Mouse (Mus musculus) spleen, postnatal 36 days (tissue): ENCODE data around the gene Eno2.
"Not testable (repeated sequence)": the region's sequence is repeated elsewhere in the genome, so short reads cannot be mapped to it uniquely, and the experiment has no call there.

Experiments
- DNase-seq, 2 experiments: peaks; one replicate each; pipeline ENCODE4 v3.0.0; 2022; ENCODE audit warnings: low spot score in 2 of 2, mixed read lengths in 1 of 2

The Eno2 gene

DNA sequence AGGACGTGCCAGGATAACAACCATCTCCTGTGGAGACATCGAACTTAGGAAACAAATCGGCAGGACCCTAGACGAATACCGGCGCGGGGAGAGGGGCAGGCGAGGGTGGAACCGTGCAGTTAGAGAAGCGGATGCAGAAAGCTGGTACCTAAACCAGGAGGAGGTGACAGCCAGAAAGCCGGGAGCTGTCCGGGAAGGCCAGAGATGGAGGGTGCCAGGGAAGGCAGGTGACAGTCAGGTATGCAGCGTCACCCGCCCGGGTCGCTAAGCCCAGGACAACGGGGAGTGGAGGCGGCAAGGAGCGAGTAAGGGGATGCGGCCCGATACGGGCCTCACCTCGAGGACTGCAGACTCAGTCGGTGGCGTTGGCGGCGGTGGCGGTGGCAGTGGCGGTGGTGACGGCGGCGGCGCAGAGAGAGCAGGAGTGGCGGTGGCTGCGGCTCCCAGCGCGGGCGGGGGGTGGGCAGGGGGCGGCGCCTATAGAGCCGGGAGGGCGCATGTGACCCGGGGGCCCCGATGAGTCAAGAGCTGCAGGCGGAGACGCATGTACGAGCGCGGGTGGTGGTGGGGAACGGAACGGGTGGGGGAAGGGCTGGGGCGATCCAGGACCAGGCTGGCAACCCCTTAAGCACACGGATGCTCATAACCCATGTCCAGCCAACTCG is at the start of gene Eno2:
Gene Eno2, minus strand, starts transcription at position 573 of the 665 bp plus-strand sequence.
- DNase-seq: no peak

DNA sequence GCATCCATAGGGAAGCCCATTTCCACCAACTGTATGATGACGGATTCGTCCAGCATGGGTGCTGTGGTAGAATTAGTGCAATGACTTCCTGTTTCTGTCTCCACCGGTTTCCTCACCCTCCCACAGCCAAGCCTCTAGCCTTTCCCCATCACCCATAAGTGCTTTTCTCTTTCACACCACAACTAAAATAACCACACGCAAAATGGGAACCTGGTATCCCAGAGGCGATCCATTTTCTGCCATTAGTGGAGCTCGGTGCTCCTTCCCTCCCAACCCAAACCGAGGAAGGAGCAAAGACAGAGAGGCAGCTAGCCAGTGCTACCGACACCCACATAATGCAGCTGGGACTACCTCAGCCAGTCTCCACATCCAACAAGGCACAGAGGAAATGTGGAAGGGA is 48.5 kb upstream of the Eno2 start:
- DNase-seq: no peak

DNA sequence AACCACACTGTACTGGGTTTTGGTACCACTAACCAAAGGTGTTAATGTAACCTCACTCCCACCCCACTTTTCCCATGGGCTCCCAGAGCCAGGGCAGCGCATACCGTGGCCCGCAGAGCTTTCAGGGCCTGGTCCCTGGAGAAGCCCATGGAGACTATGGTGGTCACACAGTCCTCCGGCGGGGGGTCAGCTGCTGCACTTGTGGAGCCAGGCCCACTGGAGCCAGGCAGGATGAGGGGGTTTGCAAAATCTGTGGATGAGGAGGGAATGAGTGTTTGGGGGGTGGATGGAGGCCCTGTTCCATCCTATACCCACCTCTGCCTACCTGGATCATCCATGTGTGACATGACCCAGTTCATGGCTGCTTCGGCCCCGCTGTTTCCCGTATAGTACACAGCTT is 48.1 kb upstream of the Eno2 start:
- DNase-seq: no peak

- no peak for DNase-seq
Measured at GRCm38 (mm10) chr6:124817125-124817524, 47.7 kb upstream of the Eno2 start.

- DNase-seq: no peak
Measured at GRCm38 (mm10) chr6:124816611-124817010, 47.1 kb upstream of the Eno2 start.

DNA sequence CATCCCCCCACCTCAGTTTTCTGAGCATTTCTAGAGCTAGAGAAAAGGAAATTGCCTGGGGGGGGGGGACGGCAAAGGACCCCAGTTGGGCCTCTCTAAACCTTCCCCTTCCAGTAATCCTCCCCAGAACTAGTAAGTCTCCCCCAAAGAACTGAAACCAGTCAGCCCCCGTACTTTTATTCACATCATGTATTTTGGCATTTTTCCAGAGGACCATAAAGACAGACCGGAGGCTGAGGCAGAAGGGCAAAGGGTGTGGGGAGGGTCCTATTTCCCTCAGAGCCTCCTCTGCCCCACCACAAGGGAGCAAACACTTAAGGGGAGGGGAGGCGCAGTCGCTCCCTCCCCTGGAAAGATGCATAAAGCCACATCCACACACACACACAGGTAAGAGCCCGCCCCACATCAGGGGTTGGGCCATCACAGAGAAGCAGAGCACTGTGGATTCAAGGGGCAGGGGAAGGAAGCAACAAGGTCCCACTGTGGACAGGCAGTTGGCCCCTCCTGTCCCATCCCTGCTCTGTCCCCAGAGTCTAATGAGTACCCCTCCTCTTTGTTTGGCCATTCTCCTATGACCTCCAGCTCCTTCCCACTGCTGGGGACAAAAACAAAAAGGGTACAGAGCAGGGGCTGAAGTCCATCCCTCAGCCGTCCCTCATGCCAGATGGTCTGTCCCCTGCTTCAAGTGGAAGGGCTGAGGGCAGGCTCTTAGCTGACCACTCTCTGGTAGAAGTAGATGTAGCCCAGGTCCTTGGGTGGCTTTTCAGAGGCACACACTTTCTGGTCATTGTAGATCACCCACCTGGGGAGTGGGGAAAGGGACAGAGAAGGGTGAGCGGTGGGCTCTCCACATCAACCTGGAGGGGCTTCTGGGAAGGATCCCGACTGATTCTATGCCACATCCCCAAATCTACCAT is 45.6 kb upstream of the Eno2 start:
- no peak for DNase-seq

DNA sequence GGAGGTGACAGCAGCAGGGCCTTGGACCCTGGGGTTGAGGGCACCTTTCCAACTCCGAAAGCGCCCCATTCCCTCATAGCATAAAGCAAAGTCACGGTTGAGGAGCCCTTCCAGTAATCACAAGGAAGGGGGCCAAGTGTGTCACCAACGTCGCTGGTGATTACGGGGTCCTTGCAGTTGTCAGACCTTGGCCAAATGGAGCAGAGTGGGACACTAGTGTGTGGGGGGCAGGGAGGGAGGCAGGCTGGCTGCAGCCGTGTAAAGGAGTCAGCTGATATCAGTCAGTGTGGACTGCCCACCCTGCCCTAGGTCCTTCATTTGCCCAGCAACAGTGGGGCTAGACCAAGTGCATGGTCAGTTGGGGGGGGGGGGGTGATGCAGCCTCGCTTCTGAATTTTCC is 45.0 kb upstream of the Eno2 start:
- no peak for DNase-seq

DNA sequence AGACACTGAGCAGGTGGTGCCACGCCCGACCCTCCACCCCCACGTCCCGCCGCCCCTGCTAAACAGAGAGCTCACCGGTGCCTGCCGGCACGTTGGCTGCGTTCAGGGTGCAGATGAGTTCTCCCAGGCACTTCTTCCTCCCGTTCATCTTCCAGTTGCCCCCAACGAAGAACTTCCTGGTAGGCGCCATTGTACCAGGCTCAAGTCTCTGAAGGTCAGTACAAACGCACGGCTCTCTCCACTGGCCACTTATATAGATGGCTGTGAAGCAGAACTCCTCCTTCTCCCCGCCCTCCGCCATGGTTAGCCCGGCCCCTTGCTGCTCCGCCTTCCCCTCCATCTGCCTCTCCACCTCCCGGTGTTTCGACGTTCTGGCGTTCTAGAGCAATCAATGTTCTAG is 44.5 kb upstream of the Eno2 start, which contains the start of gene Tpi1:
Gene Tpi1, minus strand, starts transcription at position 364 of the 400 bp plus-strand sequence.
- peak; percentile 87 to 89 for DNase-seq

- DNase-seq: peak; percentile 62 to 68
Measured at GRCm38 (mm10) chr6:124813496-124813895, 44.0 kb upstream of the Eno2 start.

DNA sequence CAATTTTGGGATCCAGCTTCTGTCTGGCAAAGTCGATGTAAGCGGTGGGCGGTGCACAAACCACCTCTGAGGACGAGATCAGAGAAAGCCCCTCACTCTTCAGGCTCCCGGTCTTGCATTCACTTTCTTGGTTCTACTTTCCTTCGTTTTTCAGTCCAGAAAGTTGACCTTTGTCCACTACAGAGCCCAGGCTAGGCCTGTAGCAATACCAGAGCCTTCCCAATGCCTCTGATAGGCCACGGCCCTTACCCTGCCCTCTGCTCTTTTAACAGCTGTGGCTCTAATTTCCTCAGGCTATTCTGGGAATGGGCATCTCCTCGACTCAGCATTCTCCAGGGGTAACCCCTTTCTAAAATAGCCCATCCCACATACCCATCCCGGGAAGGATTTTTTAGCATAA is 43.4 kb upstream of the Eno2 start:
- no peak for DNase-seq

DNA sequence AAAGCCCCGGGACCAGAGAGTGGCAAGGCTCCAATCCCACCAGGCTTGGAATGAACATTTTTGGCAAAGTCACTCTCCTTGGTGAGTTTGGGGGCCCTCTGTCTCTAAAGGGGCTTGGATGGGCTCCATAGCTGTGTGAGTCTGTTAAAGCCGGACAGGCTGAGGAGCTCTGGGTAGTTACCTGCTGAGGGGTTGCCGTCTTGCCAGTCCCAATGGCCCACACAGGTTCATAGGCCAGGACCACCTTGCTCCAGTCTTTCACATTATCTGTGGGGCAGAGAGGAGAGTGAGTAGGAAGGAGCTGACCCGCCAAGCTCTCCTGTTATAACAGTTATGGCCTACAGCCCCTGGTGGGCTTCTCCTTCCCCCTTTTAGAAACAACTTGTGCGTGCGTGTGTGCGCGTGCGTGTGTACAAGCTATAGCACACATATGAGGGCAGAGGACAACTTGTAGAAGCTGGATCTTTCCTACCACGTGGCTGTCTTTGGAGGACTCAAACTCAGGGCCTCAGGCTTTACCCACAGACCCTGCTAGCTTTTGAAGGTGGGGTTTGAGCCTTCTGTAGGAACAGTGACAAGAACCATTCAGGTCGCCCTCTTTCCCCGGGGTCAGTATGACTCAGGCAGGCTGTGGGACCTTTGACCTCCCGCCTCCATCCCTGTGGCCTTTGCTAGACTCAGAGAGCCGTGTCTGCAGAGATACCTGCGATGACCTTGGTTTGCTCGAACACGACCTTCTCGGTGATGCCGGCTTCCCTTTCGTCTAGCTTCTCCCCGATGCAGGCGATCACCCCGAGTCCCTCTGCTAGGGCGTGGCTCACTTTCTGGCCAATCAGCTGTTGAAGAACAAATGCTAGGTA is 42.5 kb upstream of the Eno2 start:
- DNase-seq: no peak

DNA sequence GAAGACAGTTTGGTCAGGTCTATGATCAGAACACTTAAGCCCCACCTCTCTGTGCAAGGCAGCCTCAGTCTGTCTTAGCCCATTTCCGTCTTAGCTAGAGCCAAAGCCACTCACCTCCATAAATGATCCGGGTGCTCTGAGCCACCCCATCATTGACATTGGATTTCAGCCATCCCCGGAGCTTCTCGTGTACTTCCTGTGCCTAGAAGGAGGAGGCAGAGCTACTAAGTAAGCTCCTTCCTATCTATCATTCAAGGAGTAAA is 41.9 kb upstream of the Eno2 start:
- no peak for DNase-seq

DNA sequence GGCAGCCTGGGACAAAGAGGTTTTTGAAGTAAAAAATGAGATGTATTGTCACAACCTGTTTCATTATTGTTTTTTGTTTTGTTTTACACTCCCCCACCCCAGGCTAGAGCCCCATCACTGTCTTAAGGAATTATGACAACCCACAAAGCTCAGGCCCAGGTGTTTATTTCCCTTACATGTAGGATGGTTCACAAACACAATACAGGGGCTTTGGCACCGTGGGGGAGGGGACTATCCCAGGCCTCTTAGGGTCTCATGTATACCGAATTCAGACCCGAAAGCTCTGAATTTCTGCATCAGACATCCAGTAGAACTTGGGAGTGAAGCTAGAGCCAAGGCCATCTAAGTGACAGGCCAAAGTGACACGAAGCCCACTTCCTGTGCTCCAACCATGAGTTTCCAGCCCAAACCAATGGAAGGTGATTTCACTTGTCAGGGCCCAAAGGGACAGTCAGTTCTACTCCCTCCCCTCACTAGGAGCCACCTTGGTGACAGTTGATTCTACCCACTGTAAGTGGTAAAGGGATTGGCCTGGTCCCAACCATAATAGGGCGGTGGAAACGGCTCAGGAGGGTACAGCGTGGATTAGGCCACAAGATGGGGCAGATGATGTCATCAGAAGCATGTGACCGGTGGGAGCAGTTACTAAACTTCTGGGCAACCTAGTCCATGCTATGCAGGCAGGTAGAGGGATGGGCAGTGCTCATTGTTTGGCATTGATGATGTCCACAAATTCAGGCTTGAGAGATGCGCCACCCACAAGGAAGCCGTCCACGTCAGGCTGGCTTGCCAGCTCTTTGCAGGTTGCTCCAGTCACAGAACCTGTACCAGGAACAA is 41.3 kb upstream of the Eno2 start:
- DNase-seq: not testable (repeated sequence)

GRCm38 (mm10) chr6:124809775-124810538 is 40.5 kb upstream of the Eno2 start:
- no peak for DNase-seq

DNA sequence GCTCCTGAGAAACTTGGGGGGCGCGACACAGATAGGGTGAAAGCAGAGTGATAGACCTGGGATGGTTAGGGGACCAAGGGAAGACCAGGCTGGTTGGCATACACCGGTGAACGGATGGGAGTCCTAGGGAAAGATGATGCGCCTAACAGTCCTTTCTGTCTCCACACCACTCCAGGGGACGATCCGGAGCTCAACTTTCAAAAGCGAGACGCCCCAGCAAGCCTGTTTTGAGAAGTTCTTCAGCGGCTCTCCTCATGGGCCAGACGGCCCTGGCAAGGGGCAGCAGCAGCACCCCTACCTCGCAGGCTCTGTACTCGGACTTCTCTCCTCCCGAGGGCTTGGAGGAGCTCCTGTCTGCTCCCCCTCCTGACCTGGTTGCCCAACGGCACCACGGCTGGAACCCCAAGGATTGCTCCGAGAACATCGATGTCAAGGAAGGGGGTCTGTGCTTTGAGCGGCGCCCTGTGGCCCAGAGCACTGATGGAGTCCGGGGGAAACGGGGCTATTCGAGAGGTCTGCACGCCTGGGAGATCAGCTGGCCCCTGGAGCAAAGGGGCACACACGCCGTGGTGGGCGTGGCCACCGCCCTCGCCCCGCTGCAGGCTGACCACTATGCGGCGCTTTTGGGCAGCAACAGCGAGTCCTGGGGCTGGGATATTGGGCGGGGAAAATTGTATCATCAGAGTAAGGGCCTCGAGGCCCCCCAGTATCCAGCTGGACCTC is 39.7 kb upstream of the Eno2 start:
- DNase-seq: peak; percentile 73 to 81

- DNase-seq: peak; percentile 60 to 70
Measured at GRCm38 (mm10) chr6:124808358-124809012, 39.0 kb upstream of the Eno2 start, which contains the start of gene Spsb2. Gene Spsb2, plus strand, starts transcription at chr6:124808661.

- no peak for DNase-seq
Measured at GRCm38 (mm10) chr6:124807986-124808357, 38.5 kb upstream of the Eno2 start.

GRCm38 (mm10) chr6:124807366-124807765 is 37.9 kb upstream of the Eno2 start:
- no peak for DNase-seq

- DNase-seq: no peak
Measured at GRCm38 (mm10) chr6:124806446-124807140, 37.1 kb upstream of the Eno2 start.
